Mouse (Mus musculus): ENCODE measurements around the gene Bdh2.

Bdh2 gene

GRCm38 (mm10) chr3:135280669-135281415 lies at the start of gene Bdh2:
TSS of gene Bdh2 (plus strand) at chr3:135281221.
- peak; percentile 90 for DNase-seq

- DNase-seq, result no peak
Observed at GRCm38 (mm10) chr3:135232058-135232457, 49.0 kb upstream of the Bdh2 start.

- no peak for DNase-seq
Observed at GRCm38 (mm10) chr3:135232462-135232861, 48.6 kb upstream of the Bdh2 start.

DNA sequence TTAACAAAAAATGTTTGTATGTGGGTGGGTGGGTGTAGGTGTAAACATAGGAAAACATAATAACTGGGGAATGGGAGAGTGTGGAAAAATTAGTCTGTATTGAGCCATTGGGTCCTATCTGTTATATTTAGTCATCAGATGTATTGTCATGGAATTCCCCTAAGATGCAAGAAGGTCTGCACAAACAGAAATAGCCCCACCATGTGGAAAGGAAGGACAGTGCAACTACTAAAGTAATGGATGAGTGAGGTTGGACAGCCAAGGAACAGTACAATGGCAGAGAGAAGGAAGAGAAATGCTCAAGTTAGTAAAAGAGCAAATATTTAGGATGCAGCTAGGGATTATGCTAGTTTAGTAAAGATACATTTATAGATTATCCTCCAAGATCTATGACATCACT lies 35.3 kb upstream of the Bdh2 start:
- no peak for DNase-seq

DNA sequence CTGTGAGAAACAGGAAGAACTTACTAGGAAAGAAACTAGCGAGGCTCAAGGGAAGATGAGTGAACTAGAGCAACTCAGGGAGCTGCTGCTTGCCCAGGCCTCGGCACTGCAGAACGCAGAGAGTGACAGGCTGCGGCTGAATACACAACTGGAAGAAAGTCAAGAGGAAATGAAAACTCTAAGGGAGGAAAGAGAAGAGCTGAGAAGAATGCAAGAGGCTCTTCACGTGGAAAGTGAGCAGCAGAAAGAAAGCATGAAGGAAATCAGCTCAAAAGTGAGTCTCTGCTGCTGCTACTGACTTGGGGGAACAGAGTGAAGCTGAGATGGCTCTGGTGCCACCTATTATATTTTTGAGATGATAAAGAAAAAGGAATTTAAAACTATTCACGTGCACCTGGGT lies 34.2 kb upstream of the Bdh2 start:
- no peak for DNase-seq

- no peak for DNase-seq
Observed at GRCm38 (mm10) chr3:135249104-135249503, 31.9 kb upstream of the Bdh2 start.

- DNase-seq, result no peak
Observed at GRCm38 (mm10) chr3:135251825-135252224, 29.2 kb upstream of the Bdh2 start.

DNA sequence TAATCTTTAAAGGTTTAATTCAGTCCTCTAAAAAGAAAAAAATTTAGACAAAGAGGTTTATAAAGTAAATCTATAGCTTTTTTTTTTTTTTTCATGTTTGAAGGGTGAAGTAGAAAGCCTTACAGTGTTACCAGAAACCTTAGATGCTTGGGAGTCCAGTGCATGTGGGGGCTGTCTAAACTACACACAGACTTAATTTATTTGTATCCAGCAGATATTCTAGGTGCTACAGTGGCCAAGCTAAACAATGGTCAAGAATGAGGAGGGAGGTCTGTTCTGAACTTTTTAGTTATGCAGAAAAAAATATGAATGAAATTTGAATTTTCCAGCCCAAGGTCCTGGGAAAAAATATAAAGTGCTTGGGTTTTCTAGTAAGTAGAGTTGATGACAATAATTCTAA lies 26.2 kb upstream of the Bdh2 start:
- DNase-seq, result no peak

- DNase-seq, result no peak
Observed at GRCm38 (mm10) chr3:135258919-135259318, 22.1 kb upstream of the Bdh2 start.

- no peak for DNase-seq
Observed at GRCm38 (mm10) chr3:135260233-135260632, 20.8 kb upstream of the Bdh2 start.

- no peak for DNase-seq
Observed at GRCm38 (mm10) chr3:135268616-135269015, 12.4 kb upstream of the Bdh2 start.

- DNase-seq, result peak; percentile 81
Observed at GRCm38 (mm10) chr3:135269391-135269990, 11.5 kb upstream of the Bdh2 start.

GRCm38 (mm10) chr3:135272627-135273026 lies 8.4 kb upstream of the Bdh2 start:
- no peak for DNase-seq

GRCm38 (mm10) chr3:135273047-135273446 lies 8.0 kb upstream of the Bdh2 start:
- no peak for DNase-seq

DNA sequence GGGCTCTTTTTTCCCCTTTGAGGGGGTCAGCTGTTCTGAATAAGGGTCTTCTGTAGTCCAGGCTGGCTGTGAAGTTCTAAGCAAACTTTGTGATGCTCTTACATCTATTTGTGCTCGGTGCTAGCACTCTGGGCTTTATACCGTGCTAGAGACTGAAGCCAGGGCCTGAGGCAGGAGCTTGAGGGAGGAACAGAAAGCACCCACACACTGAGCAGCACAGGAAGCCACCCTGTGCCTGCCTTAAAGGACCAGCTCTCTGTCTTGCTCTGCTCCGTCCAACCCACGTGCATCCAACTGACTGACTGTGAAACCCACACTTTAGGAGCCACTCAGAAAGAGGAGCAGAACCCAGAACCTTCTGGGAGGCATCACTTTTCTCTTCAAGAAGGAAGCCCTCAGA lies 861 bp upstream of the Bdh2 start:
- DNase-seq, result no peak

DNA sequence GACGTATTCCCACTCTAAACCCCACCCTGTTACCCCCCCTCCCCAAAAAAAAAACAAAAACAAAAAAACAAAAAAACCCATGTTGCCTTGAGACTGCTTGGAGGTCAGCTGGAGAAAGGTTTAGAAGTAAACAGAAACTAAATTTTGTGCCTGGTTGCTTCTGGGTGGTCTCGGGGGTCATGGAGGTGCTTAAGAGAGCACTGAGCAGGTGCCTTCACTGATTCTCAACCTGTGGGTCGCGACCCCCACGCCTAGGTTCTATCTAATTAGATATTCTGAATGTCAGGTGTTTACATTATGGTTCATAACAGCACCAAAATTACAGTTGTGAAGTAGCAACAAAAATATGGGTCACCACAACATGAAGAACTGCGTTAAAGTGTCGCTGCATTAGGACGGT lies 680 bp downstream of the Bdh2 start:
- DNase-seq, result no peak

DNA sequence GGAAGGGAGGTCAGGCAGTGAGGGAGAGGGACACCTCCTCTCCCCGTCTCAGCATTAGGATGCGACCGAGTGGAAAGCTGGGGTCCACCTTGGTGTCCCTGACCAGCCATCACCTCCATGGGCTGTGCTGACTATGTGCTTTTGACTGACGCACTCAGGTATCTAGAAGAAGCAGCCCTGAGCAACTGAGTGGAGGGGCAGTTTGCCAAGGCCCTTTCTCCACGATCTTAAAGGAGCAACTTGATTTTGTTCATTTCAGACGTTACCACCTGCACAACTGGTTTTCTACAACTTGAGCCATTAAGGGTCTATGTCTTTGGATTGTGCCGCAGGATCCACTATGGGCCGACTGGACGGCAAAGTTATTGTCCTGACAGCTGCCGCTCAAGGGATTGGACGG lies 4.2 kb downstream of the Bdh2 start:
- DNase-seq, result no peak

DNA sequence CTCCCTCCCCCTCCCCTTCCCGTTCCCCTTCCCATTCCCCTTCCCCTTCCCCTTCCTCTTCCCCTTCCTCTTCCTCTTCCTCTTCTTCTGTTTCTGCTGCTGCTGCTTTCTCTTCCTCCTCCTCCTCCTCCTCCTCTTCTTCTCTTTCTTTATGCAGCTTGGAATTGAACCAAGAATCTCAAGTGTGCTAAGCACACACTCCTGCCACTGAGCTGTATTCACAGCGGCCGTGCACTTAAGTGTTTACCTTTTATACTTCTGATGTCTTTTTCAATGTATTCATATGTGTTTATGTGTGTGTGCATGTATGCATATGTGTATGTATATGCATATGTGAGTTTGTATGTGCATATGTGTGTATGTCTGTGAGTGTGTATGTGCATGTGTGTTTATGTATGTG lies 4.8 kb downstream of the Bdh2 start:
- no peak for DNase-seq

- DNase-seq, result peak; percentile 66
Observed at GRCm38 (mm10) chr3:135288138-135288750, 7.2 kb downstream of the Bdh2 start.

DNA sequence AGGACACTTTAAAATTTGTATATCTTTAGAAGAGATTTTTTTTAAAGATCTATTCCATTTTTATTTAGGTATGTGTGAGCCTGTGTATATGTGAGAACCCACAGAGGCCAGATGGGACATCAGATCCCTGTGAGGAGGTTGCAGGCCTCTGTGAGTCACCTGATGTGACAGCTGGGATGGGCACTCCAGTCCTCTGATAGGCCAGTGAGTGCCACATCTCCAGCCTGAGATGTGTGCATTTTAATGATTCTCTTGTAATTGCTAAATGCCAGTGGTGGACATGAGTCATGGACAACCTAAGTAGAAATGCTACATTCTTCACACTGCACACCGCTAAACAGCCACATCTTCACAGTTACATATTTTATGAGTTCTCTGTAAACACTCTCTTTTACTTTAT lies 8.1 kb downstream of the Bdh2 start:
- no peak for DNase-seq

DNA sequence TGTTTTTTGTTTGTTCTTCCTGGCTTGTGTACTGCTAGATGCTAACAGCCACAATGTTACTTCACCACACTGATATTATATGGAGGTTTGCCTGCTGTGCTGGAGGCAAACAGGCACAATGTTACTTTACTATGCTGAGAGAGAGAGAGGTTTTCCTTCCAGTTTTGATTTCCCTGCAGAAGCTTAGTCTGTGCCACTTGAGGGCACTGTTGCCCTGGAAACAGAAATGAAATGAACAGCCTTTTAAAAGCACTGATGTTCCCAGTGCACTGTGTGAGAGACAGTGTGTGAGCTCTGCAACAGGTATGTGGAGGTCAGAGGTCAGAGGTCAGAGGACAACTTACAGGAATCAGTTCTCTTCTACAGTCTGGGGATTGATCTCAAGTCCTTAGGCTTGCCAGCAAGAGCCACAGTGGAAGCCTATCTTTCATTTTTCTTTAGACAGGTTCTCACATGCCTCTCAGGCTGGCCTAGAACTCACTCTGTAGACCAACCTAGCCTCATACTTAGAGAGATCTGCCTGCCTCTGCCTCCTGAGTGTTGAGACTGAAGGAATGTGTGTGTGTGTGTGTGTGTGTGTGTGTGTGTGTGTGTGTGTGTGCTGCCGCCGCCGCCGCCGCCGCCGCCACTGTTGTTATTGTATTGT lies 9.4 kb downstream of the Bdh2 start:
- DNase-seq, result peak; percentile 59

DNA sequence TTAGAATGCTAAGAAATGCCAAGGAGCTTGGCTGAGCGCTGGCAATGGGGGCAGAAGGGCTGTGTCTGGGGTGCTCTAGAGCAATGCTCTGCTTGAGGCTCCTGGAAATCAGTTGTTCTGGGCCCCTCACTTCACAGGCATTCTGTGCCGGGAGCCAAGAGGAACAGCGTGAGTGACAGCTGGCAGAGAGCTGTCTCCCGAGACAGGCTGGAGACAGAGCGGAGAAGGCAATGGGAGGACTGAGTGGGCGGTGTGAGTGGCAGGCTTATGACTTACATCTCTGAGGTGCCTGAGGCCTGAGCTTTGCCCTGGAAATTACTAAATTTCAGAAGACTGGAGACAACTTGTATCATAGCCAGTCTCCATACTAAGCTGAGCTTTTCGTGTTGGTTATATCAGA lies 12.7 kb downstream of the Bdh2 start:
- no peak for DNase-seq

GRCm38 (mm10) chr3:135295559-135295958 lies 14.5 kb downstream of the Bdh2 start:
- DNase-seq, result no peak

- no peak for DNase-seq
Observed at GRCm38 (mm10) chr3:135298560-135298959, 17.5 kb downstream of the Bdh2 start.
